Comparison of ENCODE assay signal across 16 mouse cellular contexts in the genomic region with DNA sequence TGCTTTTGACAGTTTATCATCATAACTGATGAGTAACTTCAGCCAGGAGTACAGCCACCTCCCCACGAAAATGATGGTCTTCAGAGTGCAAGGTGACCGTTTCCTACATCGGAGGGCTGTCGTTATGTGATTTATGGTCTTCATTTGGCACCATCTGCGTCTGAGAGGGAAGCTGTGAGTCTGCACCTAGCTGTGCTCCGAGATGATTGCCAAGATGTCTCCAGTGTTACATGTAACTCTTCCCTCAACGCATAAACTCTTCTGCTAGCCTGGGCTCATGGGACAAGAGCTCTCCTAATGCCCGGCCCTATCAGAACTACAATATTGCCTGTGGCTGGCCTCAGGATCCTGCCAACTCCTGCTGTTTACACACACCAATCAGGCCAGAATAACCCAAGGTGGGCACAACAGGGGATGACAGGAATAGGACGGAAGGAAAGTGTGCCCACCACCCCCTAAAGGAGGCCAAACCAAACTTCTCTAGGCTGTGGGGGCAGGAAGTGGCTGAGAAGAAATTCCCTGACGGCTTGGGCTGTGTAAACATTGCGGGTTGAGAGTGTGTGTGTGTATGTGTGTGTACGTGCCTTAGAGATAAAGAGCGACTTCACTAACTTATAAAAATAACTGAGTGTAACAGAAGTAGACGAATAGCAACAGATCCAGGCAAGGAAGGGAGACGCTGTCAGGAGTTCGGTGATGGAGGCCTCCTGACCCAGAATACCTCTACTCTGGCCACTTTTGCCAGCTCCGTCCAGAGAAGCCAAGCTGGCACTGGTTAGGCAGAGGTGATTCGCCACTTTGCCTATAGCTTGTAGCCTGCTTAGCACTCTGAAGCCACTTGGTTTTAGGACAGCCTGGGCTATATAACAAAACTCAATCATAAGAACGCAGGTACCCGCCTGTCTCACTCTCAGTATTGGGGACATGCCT. TPM values are rescaled to one million over a fixed set of nuclear protein-coding genes. Genes with fewer than 3 reads are reported as not detected.
DNase-seq lines count a peak whose midpoint lies in the region; ATAC-seq and TF ChIP-seq lines count a peak whose summit lies in the region.
"Had no signal": no experiment of that assay in that cellular context is flagged by ENCODE, and none has a peak within 500 bp of the region (broad histone marks: within the 10 kb centered on the region; RNA-seq: fewer than 3 reads in every experiment).

No protein-coding gene starts in this region.

- TF ChIP-seq EP300 in liver, postnatal 0 days (IDR thresholded peaks at IDR 0.05; ENCODE audit: low read depth), result no peak

- H3K36me3 ChIP-seq in heart, embryonic 10.5 days, result no peaks in the 10 kb centered on the region
- H3K36me3 ChIP-seq in liver, embryonic 12.5 days, result no peaks in the 10 kb centered on the region; the same call in 1 of the 2 replicates
- H3K36me3 ChIP-seq in liver, postnatal 0 days (replicated peaks; ENCODE audit: insufficient read depth, low read length), result no peaks in the 10 kb centered on the region
- H3K36me3 ChIP-seq: embryonic facial prominence, embryonic 12.5 days had no signal

- no peak overlapping the region for H3K4me3 ChIP-seq in heart, embryonic 10.5 days
- no peak overlapping the region for H3K4me3 ChIP-seq in liver, embryonic 12.5 days
- H3K4me3 ChIP-seq in liver, postnatal 0 days (ENCODE audit: low read depth, low read length), result no peak overlapping the region
- H3K4me3 ChIP-seq: embryonic facial prominence, embryonic 12.5 days; myocyte had no signal

- 61% methylated on average over 20 of the region's 20 CpGs for WGBS in heart, embryonic 10.5 days
- 67% methylated on average over 20 of the region's 20 CpGs for WGBS in liver, embryonic 12.5 days (ENCODE audit: insufficient replicate concordance)
- 55% methylated on average over 20 of the region's 20 CpGs for WGBS in liver, postnatal 0 days (ENCODE audit: insufficient replicate concordance)

- H3K9ac ChIP-seq in liver, embryonic 12.5 days, result no peak overlapping the region
- H3K9ac ChIP-seq in liver, postnatal 0 days (replicated peaks), result no peak overlapping the region
- H3K9ac ChIP-seq: embryonic facial prominence, embryonic 12.5 days; liver, embryonic 14.5 days had no signal

- H3K9me3 ChIP-seq in heart, embryonic 10.5 days, result no peaks in the 10 kb centered on the region
- H3K9me3 ChIP-seq in liver, embryonic 12.5 days (replicated peaks), result no peaks in the 10 kb centered on the region
- no peaks in the 10 kb centered on the region for H3K9me3 ChIP-seq in liver, postnatal 0 days (ENCODE audit: low read length)
- H3K9me3 ChIP-seq: embryonic facial prominence, embryonic 12.5 days had no signal

- no peak for DNase-seq in heart, embryonic 10.5 days (ENCODE audit: low spot score)
- no peak for DNase-seq in heart, postnatal 36 days
- DNase-seq in liver, postnatal 0 days, result no peak
- no peak for DNase-seq in kidney, postnatal 4 days
- no peak for DNase-seq in right cerebral cortex, postnatal 10 days (ENCODE audit: low spot score in 2 of 2)
- DNase-seq: adrenal gland, postnatal 25 days; cerebellum, adult 11 months; kidney, adult 8-10 months had no signal

- H3K4me2 ChIP-seq in liver, embryonic 12.5 days, result no peak overlapping the region
- no peak overlapping the region for H3K4me2 ChIP-seq in liver, postnatal 0 days (ENCODE audit: low read depth, low read length)
- H3K4me2 ChIP-seq: embryonic facial prominence, embryonic 12.5 days had no signal

- TF ChIP-seq CTCF in liver, postnatal 0 days (IDR thresholded peaks at IDR 0.05; ENCODE audit: low read depth), result no peak

- H3K27ac ChIP-seq in heart, embryonic 10.5 days, result peak overlapping the region; percentile 74
- H3K27ac ChIP-seq in liver, embryonic 12.5 days, result 0 out of 2 replicates have a peak overlapping the region, but pooled peaks have one; percentile 31
- no peak overlapping the region for H3K27ac ChIP-seq in liver, postnatal 0 days (ENCODE audit: low read depth)
- H3K27ac ChIP-seq: embryonic facial prominence, embryonic 12.5 days; liver, embryonic 14.5 days had no signal

- intact Hi-C loops in heart, postnatal 36 days (cut with DNase I), result loop anchor here (5.0 kb wide), 1 partner anchor 37 kb away; a partner anchor contains a TSS

- H3K4me1 ChIP-seq in heart, embryonic 10.5 days, result peaks cover 80% of the 10 kb centered on the region
- H3K4me1 ChIP-seq in liver, embryonic 12.5 days, result peaks cover 81% of the 10 kb centered on the region
- H3K4me1 ChIP-seq in liver, postnatal 0 days (ENCODE audit: insufficient read depth), result peaks cover 27% of the 10 kb centered on the region

- H3K27me3 ChIP-seq in heart, embryonic 10.5 days (ENCODE audit: insufficient read depth, poor library complexity, severe bottlenecking), result no peaks in the 10 kb centered on the region
- H3K27me3 ChIP-seq in liver, embryonic 12.5 days (replicated peaks), result no peaks in the 10 kb centered on the region
- H3K27me3 ChIP-seq in liver, postnatal 0 days (ENCODE audit: insufficient read depth, low read length), result no peaks in the 10 kb centered on the region
- H3K27me3 ChIP-seq: embryonic facial prominence, embryonic 12.5 days had no signal

- ATAC-seq in liver, embryonic 12.5 days, result no peak
- no peak for ATAC-seq in liver, postnatal 0 days
- 0 out of 2 replicates have a peak, but pooled peaks have one; percentile 30 for ATAC-seq in erythroid progenitor cell, adult 5-6 weeks (replicated peaks; ENCODE audit: low FRiP score, poor library complexity, severe bottlenecking)
- ATAC-seq in megakaryocyte-erythroid progenitor cell, adult 5-6 weeks (replicated peaks; ENCODE audit: low FRiP score, low TSS enrichment, poor library complexity, severe bottlenecking), result peak; percentile 44
- ATAC-seq: CD4-positive, CD25-positive, alpha-beta regulatory T cell, adult 4 months; forebrain, embryonic 16.5 days had no signal

RNA-seq across cellular contexts. Expression of a gene that starts 37.6 kb away (rescaled TPM):
- polyA plus RNA-seq in heart, embryonic 10.5 days (2016; fragmentation: Nextera tagmentation; extraction: Ambion mirVana), result 8.4 and 11.0 TPM in 2 replicates
- total RNA-seq in heart, postnatal 36 days (2021), result 100 to 1,000 TPM; 188 to 201 TPM
- 13.6 and 14.2 TPM in 2 replicates for polyA plus RNA-seq in liver, embryonic 12.5 days (2016; fragmentation: Nextera tagmentation; extraction: Ambion mirVana)
- polyA plus RNA-seq in liver, postnatal 0 days (2015; fragmentation: Nextera tagmentation; extraction: Ambion mirVana), result 7.8 and 8.3 TPM in 2 replicates
- 137 and 158 TPM in 2 replicates for total RNA-seq in erythroid progenitor cell, adult 5-6 weeks (2015; ENCODE audit: low replicate concordance)
- total RNA-seq in erythroid progenitor cell, adult 5-6 weeks (2017; ENCODE audit: low replicate concordance), result 64.9 and 79.8 TPM in 2 replicates
- total RNA-seq in megakaryocyte-erythroid progenitor cell, adult 5-6 weeks (2014; fragmentation: Nextera tagmentation), result 43.4 and 61.0 TPM in 2 replicates
- total RNA-seq in megakaryocyte-erythroid progenitor cell, adult 5-6 weeks (2017), result 23.5 and 29.0 TPM in 2 replicates

Comparison
In these comparisons a context has a peak if more than half of its experiments do, and no peak if none do; other contexts are left out.
1. ATAC-seq: peak in erythroid progenitor cell, adult 5-6 weeks (single experiment) and megakaryocyte-erythroid progenitor cell, adult 5-6 weeks (single experiment); none in liver, embryonic 12.5 days (single experiment) and liver, postnatal 0 days (single experiment).